20 mouse cellular contexts compared by ENCODE assay signal in the genomic region with DNA sequence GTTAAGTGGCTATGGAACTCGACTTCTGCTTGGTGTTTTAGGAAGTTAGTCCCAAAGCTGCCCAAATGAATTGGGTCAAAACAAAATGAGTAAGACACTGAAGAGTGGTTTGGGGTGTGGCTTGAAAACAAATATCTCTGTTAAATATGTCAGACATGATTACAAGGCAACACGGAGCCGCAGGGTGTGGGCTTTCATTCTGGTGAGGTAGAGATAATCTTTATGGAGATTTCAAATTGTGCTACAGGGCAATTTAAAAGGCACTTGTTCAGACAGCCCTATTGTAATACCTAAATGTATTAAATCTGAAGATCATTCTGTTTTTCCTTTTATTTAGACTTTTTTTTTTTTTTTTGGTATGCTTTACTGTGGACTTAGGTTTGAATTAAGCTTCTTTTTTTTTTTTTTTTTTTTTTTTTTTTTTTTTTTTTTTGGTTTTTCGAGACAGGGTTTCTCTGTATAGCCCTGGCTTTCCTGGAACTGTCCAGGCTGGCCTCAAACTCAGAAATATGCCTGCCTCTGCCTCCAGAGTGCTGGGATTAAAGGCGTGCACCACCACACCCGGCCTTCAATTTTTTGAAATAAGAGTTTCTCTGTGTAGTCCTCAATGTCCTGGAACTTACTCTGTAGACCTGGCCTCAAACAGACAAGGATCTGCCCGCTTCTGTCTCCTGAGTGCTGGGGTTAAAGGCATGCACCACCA. TPM values are rescaled to one million over a fixed set of nuclear protein-coding genes. Genes with fewer than 3 reads are reported as not detected.
A peak's percentile ranks its signal among the peaks of the same experiment; 100 is the strongest.
DNase-seq lines count a peak whose midpoint lies in the region; ATAC-seq and TF ChIP-seq lines count a peak whose summit lies in the region.
"Had no signal": no experiment of that assay in that cellular context is flagged by ENCODE, and none has a peak within 500 bp of the region (broad histone marks: within the 10 kb centered on the region; RNA-seq: fewer than 3 reads in every experiment).

No protein-coding gene starts in this region.

- WGBS in liver, embryonic 11.5 days = 52% methylated on average over 7 of the region's 7 CpGs
- WGBS in forebrain, embryonic 13.5 days = 81% methylated on average over 7 of the region's 7 CpGs

- H3K27me3 ChIP-seq in G1E (ENCODE audit: insufficient read depth, low read length) = no peaks in the 10 kb centered on the region
- H3K27me3 ChIP-seq in liver, embryonic 11.5 days (replicated peaks; ENCODE audit: control insufficient read depth, insufficient read depth, low read length) = no peaks in the 10 kb centered on the region
- H3K27me3 ChIP-seq in forebrain, embryonic 13.5 days = no peaks in the 10 kb centered on the region
- H3K27me3 ChIP-seq: hindbrain, embryonic 15.5 days; lung, embryonic 15.5 days; midbrain, embryonic 15.5 days; stomach, embryonic 15.5 days had no signal

- peak; percentile 37 for DNase-seq in G1E (ENCODE audit: low spot score)
- peak; percentile 72 for DNase-seq in c-Kit-negative CD71-positive TER-119-positive erythroid progenitor cells, embryonic 14.5 days (ENCODE audit: low read depth, low spot score)
- DNase-seq in liver, embryonic 11.5 days (ENCODE audit: low spot score) = no peak
- DNase-seq in spleen, adult 12 weeks (ENCODE audit: low spot score) = no peak
- DNase-seq in layer of hippocampus, postnatal 14 days (ENCODE audit: low spot score in 2 of 2) = no peak
- DNase-seq: cerebellum, adult 11 months; cerebellum, postnatal 25 days; gastrocnemius, postnatal 14 days; heart, adult 2 months; heart, postnatal 14 days had no signal

- H3K9ac ChIP-seq in liver, embryonic 11.5 days (ENCODE audit: low read depth, low read length) = no peak overlapping the region
- H3K9ac ChIP-seq in forebrain, embryonic 13.5 days = no peak overlapping the region
- H3K9ac ChIP-seq: hindbrain, embryonic 15.5 days; lung, embryonic 15.5 days; midbrain, embryonic 15.5 days; stomach, embryonic 15.5 days had no signal

- no peak for TF ChIP-seq CTCF in G1E (IDR thresholded peaks at IDR 0.05; ENCODE audit: low read depth, low read length)

- ATAC-seq in G1E (ENCODE audit: extremely low read depth, insufficient number of reproducible peaks, low FRiP score, poor library complexity, severe bottlenecking) = peak; percentile 97
- peak; percentile 92 for ATAC-seq in liver, embryonic 11.5 days (replicated peaks; ENCODE audit: low FRiP score)
- ATAC-seq in megakaryocyte progenitor cell, adult 5-6 weeks (replicated peaks; ENCODE audit: poor library complexity) = peak; percentile 90
- ATAC-seq in forebrain, embryonic 13.5 days = no peak
- ATAC-seq: intestine, postnatal 0 days; midbrain, embryonic 15.5 days had no signal

- H3K4me2 ChIP-seq in liver, embryonic 11.5 days = peak overlapping the region; percentile 37
- H3K4me2 ChIP-seq in forebrain, embryonic 13.5 days = no peak overlapping the region
- H3K4me2 ChIP-seq: hindbrain, embryonic 15.5 days; lung, embryonic 15.5 days; midbrain, embryonic 15.5 days; stomach, embryonic 15.5 days had no signal

- peaks cover 34% of the 10 kb centered on the region for H3K4me1 ChIP-seq in G1E (ENCODE audit: insufficient read depth, low read depth, low read length)
- H3K4me1 ChIP-seq in liver, embryonic 11.5 days (replicated peaks; ENCODE audit: control insufficient read depth, insufficient read depth, low read length) = peaks cover 11% of the 10 kb centered on the region
- no peaks in the 10 kb centered on the region for H3K4me1 ChIP-seq in forebrain, embryonic 13.5 days
- H3K4me1 ChIP-seq: hindbrain, embryonic 15.5 days; lung, embryonic 15.5 days; midbrain, embryonic 15.5 days; stomach, embryonic 15.5 days had no signal

- H3K27ac ChIP-seq in liver, embryonic 11.5 days (ENCODE audit: low read depth, low read length) = peak overlapping the region; percentile 80
- no peak overlapping the region for H3K27ac ChIP-seq in forebrain, embryonic 13.5 days
- H3K27ac ChIP-seq: heart, adult 2 months; hindbrain, embryonic 15.5 days; kidney, postnatal 0 days; layer of hippocampus, adult 2 months; lung, embryonic 15.5 days; macrophage; midbrain, embryonic 15.5 days; stomach, embryonic 15.5 days had no signal

- H3K36me3 ChIP-seq in G1E (replicated peaks) = no peaks in the 10 kb centered on the region
- no peaks in the 10 kb centered on the region for H3K36me3 ChIP-seq in liver, embryonic 11.5 days (ENCODE audit: control insufficient read depth, insufficient read depth, low read length)
- H3K36me3 ChIP-seq in forebrain, embryonic 13.5 days (ENCODE audit: poor library complexity, severe bottlenecking) = no peaks in the 10 kb centered on the region
- H3K36me3 ChIP-seq: hindbrain, embryonic 15.5 days; lung, embryonic 15.5 days; midbrain, embryonic 15.5 days; stomach, embryonic 15.5 days had no signal

- H3K9me3 ChIP-seq in G1E (replicated peaks) = no peaks in the 10 kb centered on the region
- peaks cover 3% of the 10 kb centered on the region; the same call in 1 of the 2 replicates for H3K9me3 ChIP-seq in liver, embryonic 11.5 days (ENCODE audit: control insufficient read depth, low read length)
- no peaks in the 10 kb centered on the region for H3K9me3 ChIP-seq in forebrain, embryonic 13.5 days (replicated peaks)
- H3K9me3 ChIP-seq: hindbrain, embryonic 15.5 days; lung, embryonic 15.5 days; midbrain, embryonic 15.5 days; stomach, embryonic 15.5 days had no signal

- H3K4me3 ChIP-seq in G1E (ENCODE audit: low read depth, low read length) = no peak overlapping the region
- H3K4me3 ChIP-seq in liver, embryonic 11.5 days (ENCODE audit: low read depth, low read length) = no peak overlapping the region
- H3K4me3 ChIP-seq in forebrain, embryonic 13.5 days = no peak overlapping the region
- H3K4me3 ChIP-seq: heart, adult 2 months; hindbrain, embryonic 15.5 days; layer of hippocampus, adult 2 months; lung, embryonic 15.5 days; midbrain, embryonic 15.5 days; stomach, embryonic 15.5 days had no signal

RNA-seq across cellular contexts. Expression of a gene that starts 9.6 kb away (rescaled TPM):
- 415 and 493 TPM in 2 replicates for total RNA-seq in G1E (2014; fragmentation: Nextera tagmentation)
- total RNA-seq in G1E (2017) = 261 and 323 TPM in 2 replicates
- polyA plus RNA-seq in G1E (2012) = 101 and 135 TPM in 2 replicates
- 199 and 208 TPM in 2 replicates for polyA plus RNA-seq in liver, embryonic 11.5 days (2014; fragmentation: Nextera tagmentation; extraction: Ambion mirVana)
- total RNA-seq in megakaryocyte progenitor cell, adult 5-6 weeks (2015) = 277 and 314 TPM in 2 replicates
- 313 and 434 TPM in 2 replicates for total RNA-seq in megakaryocyte progenitor cell, adult 5-6 weeks (2017)
- 125 and 135 TPM in 2 replicates for polyA plus RNA-seq in forebrain, embryonic 13.5 days (2015; fragmentation: Nextera tagmentation; extraction: Ambion mirVana)
- 100 to 1,000 TPM; 117 to 118 TPM for total RNA-seq in layer of hippocampus, postnatal 14 days (2021)

RNA-seq across cellular contexts. Expression of a gene that starts 11.4 kb away (rescaled TPM):
- total RNA-seq in G1E (2014; fragmentation: Nextera tagmentation) = 74.6 and 90.0 TPM in 2 replicates
- total RNA-seq in G1E (2017) = 26.6 and 29.7 TPM in 2 replicates
- polyA plus RNA-seq in G1E (2012) = 3.3 and 5.3 TPM in 2 replicates
- 34.1 and 36.0 TPM in 2 replicates for polyA plus RNA-seq in liver, embryonic 11.5 days (2014; fragmentation: Nextera tagmentation; extraction: Ambion mirVana)
- total RNA-seq in megakaryocyte progenitor cell, adult 5-6 weeks (2015) = 28.8 and 33.5 TPM in 2 replicates
- 18.3 and 25.1 TPM in 2 replicates for total RNA-seq in megakaryocyte progenitor cell, adult 5-6 weeks (2017)
- polyA plus RNA-seq in forebrain, embryonic 13.5 days (2015; fragmentation: Nextera tagmentation; extraction: Ambion mirVana) = 35.9 and 36.2 TPM in 2 replicates
- 10 to 100 TPM; 29.3 to 32.1 TPM for total RNA-seq in layer of hippocampus, postnatal 14 days (2021)

RNA-seq across cellular contexts. Expression of a gene that starts 44.2 kb away (rescaled TPM):
- 2.6 and 4.0 TPM in 2 replicates for total RNA-seq in G1E (2014; fragmentation: Nextera tagmentation)
- total RNA-seq in G1E (2017) = 4.4 and 4.6 TPM in 2 replicates
- polyA plus RNA-seq in G1E (2012) = 2.1 and 2.7 TPM in 2 replicates
- polyA plus RNA-seq in liver, embryonic 11.5 days (2014; fragmentation: Nextera tagmentation; extraction: Ambion mirVana) = 1.2 and 1.4 TPM in 2 replicates
- total RNA-seq in megakaryocyte progenitor cell, adult 5-6 weeks (2015) = 1.7 and 2.0 TPM in 2 replicates
- 0.62 and 0.74 TPM in 2 replicates for total RNA-seq in megakaryocyte progenitor cell, adult 5-6 weeks (2017)
- polyA plus RNA-seq in forebrain, embryonic 13.5 days (2015; fragmentation: Nextera tagmentation; extraction: Ambion mirVana) = 7.5 and 8.0 TPM in 2 replicates
- total RNA-seq in layer of hippocampus, postnatal 14 days (2021) = 10 to 100 TPM; 17.3 to 18.7 TPM

Comparison
In these comparisons a context has a peak if more than half of its experiments do, and no peak if none do; other contexts are left out.
1. DNase-seq: peak in G1E (single experiment) and c-Kit-negative CD71-positive TER-119-positive erythroid progenitor cells, embryonic 14.5 days (single experiment); none in liver, embryonic 11.5 days (single experiment), spleen, adult 12 weeks (single experiment) and layer of hippocampus, postnatal 14 days (0 of 2).